Mouse (Mus musculus) cerebellum, postnatal 25 days (tissue): ENCODE measurements at regions not wholly inside any gene's neighbourhood (a gene's known extent, or its start where the extent isn't known, plus 50 kb on each side); places are given as distances from the start of the nearest gene placed in this dataset.

Experiments used
- DNase-seq, 2 experiments: peaks; one replicate each; pipeline ENCODE4 v3.0.0; 2021; ENCODE audit warnings: mixed read lengths in 2 of 2

DNA sequence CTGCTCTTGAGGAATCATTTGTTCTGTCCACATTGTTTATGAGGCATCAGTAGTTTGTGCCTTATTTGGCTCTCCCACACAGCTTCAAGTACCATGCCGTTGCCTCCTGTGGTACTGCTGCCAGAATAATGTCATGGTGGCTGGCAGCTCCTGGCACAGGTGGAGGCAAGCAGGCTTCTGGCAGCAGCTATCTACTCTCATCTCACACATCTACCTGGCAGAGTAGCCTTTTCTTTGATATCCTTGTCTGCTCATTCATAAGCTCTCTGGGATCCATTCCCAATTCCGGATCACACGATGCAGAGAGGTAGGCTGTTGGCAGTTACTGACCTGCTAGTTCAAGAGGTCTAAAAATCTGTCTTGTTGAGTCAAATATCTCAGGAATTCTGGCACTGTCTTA, 373.6 kb upstream of the Depdc1a start:
- DNase-seq, result peak; percentile 63 to 73

DNA sequence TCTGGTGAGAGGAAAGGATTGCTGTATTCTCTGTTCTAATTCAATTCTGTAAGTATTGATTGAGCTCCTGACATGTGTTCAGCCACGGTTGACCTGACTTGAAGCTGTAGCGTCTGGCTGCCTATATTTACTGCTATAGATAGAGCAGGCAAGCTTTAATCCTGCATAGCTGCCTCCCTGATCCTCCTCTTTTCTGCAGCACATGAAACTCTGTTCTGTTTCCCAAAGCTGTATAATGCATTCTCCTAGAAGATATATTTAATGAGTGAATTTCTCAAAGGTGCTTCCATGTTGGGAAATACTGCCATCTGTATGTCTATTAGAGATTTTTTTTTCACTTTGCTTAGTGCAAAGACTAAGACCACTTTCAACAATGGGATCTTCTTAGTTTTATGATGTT, 351.4 kb upstream of the Depdc1a start:
- no peak for DNase-seq

DNA sequence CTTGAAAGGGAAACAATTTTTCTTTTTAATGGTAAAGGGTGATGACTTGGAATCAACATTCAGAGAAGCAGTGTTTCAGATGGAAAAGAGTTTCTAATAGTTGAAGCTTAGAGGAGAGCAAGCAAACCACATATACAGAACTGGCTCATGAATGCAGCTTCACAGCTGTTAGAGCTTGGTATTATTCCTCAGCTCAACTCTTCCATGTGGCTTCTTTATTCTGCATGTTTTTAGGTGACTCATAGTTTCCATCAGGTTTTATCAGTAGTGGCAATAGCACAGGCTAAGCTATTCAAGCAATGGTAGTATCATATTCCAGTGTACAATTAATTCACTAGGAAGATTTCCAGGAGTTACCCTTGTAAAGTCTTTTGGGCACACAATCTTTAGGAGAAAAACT, 313.7 kb upstream of the Depdc1a start:
- DNase-seq, result no peak

DNA sequence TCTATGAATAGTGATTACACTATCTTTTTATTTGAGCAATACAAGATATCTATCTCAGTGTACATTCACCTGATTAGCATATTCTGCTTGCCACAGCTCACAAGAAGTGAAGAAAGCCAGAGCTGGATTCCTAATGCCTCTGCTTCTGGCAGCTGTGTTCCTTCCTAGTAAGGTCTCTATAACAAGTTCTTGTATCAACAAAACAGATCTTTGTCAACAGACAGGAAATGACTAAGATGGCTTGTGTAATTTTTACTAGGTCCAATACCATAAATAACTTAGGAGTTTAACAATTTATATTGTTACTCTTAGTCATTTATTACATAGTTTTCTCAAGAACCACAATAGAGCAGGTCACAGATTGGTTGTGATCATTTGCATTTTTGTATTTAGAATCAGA, 302.0 kb upstream of the Depdc1a start:
- DNase-seq, result no peak
